20 mouse cellular contexts compared by ENCODE assay signal in the genomic region with DNA sequence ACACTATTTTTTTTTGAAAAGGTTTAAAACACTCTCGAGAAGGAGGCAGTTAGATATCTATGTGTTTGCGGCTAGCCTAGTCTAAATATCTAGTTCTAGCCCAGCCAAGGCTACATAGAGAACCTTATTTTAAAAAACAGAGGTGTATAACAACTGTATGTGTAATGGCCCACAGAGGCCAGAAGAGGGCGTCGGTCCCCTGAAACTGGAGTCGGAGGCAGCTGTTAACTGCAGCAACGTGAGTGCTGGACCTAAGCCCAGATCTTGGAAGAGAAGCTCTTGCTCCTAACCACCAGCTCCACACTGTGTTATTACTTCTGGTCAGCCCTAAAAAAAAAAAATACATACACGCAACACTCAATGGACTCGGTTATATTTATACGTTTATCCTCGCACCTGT. TPM values are rescaled to one million over a fixed set of nuclear protein-coding genes. Genes with fewer than 3 reads are reported as not detected.
DNase-seq lines count a peak whose midpoint lies in the region; ATAC-seq and TF ChIP-seq lines count a peak whose summit lies in the region.
"Had no signal": no experiment of that assay in that cellular context is flagged by ENCODE, and none has a peak within 500 bp of the region (broad histone marks: within the 10 kb centered on the region; RNA-seq: fewer than 3 reads in every experiment).

No protein-coding gene starts in this region.

- no peak overlapping the region for H3K27ac ChIP-seq in forebrain, postnatal 0 days (ENCODE audit: low read depth, low read length)
- H3K27ac ChIP-seq in forebrain, embryonic 13.5 days, result no peak overlapping the region
- H3K27ac ChIP-seq in liver, postnatal 0 days (ENCODE audit: low read depth), result no peak overlapping the region
- H3K27ac ChIP-seq in liver, embryonic 11.5 days (ENCODE audit: low read depth, low read length), result no peak overlapping the region
- H3K27ac ChIP-seq: forebrain, embryonic 10.5 days; lung, embryonic 15.5 days; midbrain, embryonic 12.5 days; neural tube, embryonic 13.5 days had no signal

- peaks cover 10% of the 10 kb centered on the region for H3K4me1 ChIP-seq in forebrain, postnatal 0 days (ENCODE audit: insufficient read depth)
- peaks cover 32% of the 10 kb centered on the region for H3K4me1 ChIP-seq in forebrain, embryonic 13.5 days
- H3K4me1 ChIP-seq in liver, postnatal 0 days (ENCODE audit: insufficient read depth), result peaks cover 11% of the 10 kb centered on the region
- H3K4me1 ChIP-seq in liver, embryonic 11.5 days (replicated peaks; ENCODE audit: control insufficient read depth, insufficient read depth, low read length), result peaks cover 8% of the 10 kb centered on the region; the same call in 1 of the 2 replicates
- H3K4me1 ChIP-seq in G1E (ENCODE audit: insufficient read depth, low read depth, low read length), result peaks cover 6% of the 10 kb centered on the region

- 65% methylated on average over 10 of the region's 10 CpGs for WGBS in forebrain, postnatal 0 days
- WGBS in forebrain, embryonic 13.5 days, result 57% methylated on average over 10 of the region's 10 CpGs
- WGBS in liver, postnatal 0 days (ENCODE audit: insufficient replicate concordance), result 56% methylated on average over 10 of the region's 10 CpGs
- 56% methylated on average over 10 of the region's 10 CpGs for WGBS in liver, embryonic 11.5 days

- no peak overlapping the region for H3K9ac ChIP-seq in forebrain, postnatal 0 days
- H3K9ac ChIP-seq in forebrain, embryonic 13.5 days, result no peak overlapping the region
- no peak overlapping the region for H3K9ac ChIP-seq in liver, postnatal 0 days (replicated peaks)
- no peak overlapping the region for H3K9ac ChIP-seq in liver, embryonic 11.5 days (ENCODE audit: low read depth, low read length)
- H3K9ac ChIP-seq: lung, embryonic 15.5 days; midbrain, embryonic 12.5 days had no signal

- no peak for ATAC-seq in forebrain, postnatal 0 days
- no peak for ATAC-seq in forebrain, embryonic 13.5 days
- ATAC-seq in liver, postnatal 0 days, result no peak
- ATAC-seq in liver, embryonic 11.5 days (replicated peaks; ENCODE audit: low FRiP score), result no peak
- no peak for ATAC-seq in G1E (ENCODE audit: extremely low read depth, insufficient number of reproducible peaks, low FRiP score, poor library complexity, severe bottlenecking)
- no peak for ATAC-seq in erythroid progenitor cell, adult 5-6 weeks (replicated peaks; ENCODE audit: low FRiP score, poor library complexity, severe bottlenecking)

- no peak for DNase-seq in forebrain, postnatal 0 days
- no peak for DNase-seq in liver, postnatal 0 days
- DNase-seq in liver, embryonic 11.5 days (ENCODE audit: low spot score), result no peak
- no peak for DNase-seq in G1E (ENCODE audit: low spot score)
- DNase-seq in naive thymus-derived CD4-positive, alpha-beta T cell, adult 2 months (ENCODE audit: low read depth), result peak; percentile 21
- DNase-seq in c-Kit-positive CD71-positive TER-119-positive erythroid progenitor cells, embryonic 14.5 days (ENCODE audit: low spot score), result no peak
- DNase-seq: cerebellum, adult 2 months; kidney, postnatal 14 days; right cerebral cortex, postnatal 14 days; thymus, postnatal 36 days had no signal

- no peaks in the 10 kb centered on the region for H3K36me3 ChIP-seq in forebrain, postnatal 0 days (ENCODE audit: insufficient read depth)
- H3K36me3 ChIP-seq in forebrain, embryonic 13.5 days (ENCODE audit: poor library complexity, severe bottlenecking), result no peaks in the 10 kb centered on the region
- no peaks in the 10 kb centered on the region for H3K36me3 ChIP-seq in liver, postnatal 0 days (replicated peaks; ENCODE audit: insufficient read depth, low read length)
- H3K36me3 ChIP-seq in liver, embryonic 11.5 days (ENCODE audit: control insufficient read depth, insufficient read depth, low read length), result no peaks in the 10 kb centered on the region
- H3K36me3 ChIP-seq in G1E (replicated peaks), result no peaks in the 10 kb centered on the region
- H3K36me3 ChIP-seq: forebrain, embryonic 10.5 days; lung, embryonic 15.5 days; midbrain, embryonic 12.5 days; neural tube, embryonic 13.5 days had no signal

- H3K9me3 ChIP-seq in forebrain, postnatal 0 days (ENCODE audit: low read length), result no peaks in the 10 kb centered on the region
- H3K9me3 ChIP-seq in forebrain, embryonic 13.5 days (replicated peaks), result no peaks in the 10 kb centered on the region
- H3K9me3 ChIP-seq in liver, postnatal 0 days (ENCODE audit: low read length), result no peaks in the 10 kb centered on the region
- H3K9me3 ChIP-seq in liver, embryonic 11.5 days (ENCODE audit: control insufficient read depth, low read length), result no peaks in the 10 kb centered on the region
- H3K9me3 ChIP-seq in G1E (replicated peaks), result no peaks in the 10 kb centered on the region
- H3K9me3 ChIP-seq: forebrain, embryonic 10.5 days; lung, embryonic 15.5 days; midbrain, embryonic 12.5 days; neural tube, embryonic 13.5 days had no signal

- no peak overlapping the region for H3K4me3 ChIP-seq in forebrain, postnatal 0 days (ENCODE audit: low read depth, low read length)
- H3K4me3 ChIP-seq in forebrain, embryonic 13.5 days, result no peak overlapping the region
- no peak overlapping the region for H3K4me3 ChIP-seq in liver, postnatal 0 days (ENCODE audit: low read depth, low read length)
- no peak overlapping the region for H3K4me3 ChIP-seq in liver, embryonic 11.5 days (ENCODE audit: low read depth, low read length)
- H3K4me3 ChIP-seq in G1E (ENCODE audit: low read depth, low read length), result no peak overlapping the region

- TF ChIP-seq CTCF in forebrain, postnatal 0 days (IDR thresholded peaks at IDR 0.05; ENCODE audit: low read depth), result peak; percentile 35
- peak; percentile 21; the same call in 1 of the 2 replicates for TF ChIP-seq CTCF in liver, postnatal 0 days (IDR thresholded peaks at IDR 0.05; ENCODE audit: low read depth)
- 0 out of 2 replicates have a peak, but pooled peaks have one; percentile 5 for TF ChIP-seq CTCF in G1E (IDR thresholded peaks at IDR 0.05; ENCODE audit: low read depth, low read length)

- peaks cover 37% of the 10 kb centered on the region for H3K27me3 ChIP-seq in forebrain, postnatal 0 days (ENCODE audit: insufficient read depth, low read length)
- H3K27me3 ChIP-seq in forebrain, embryonic 13.5 days, result peaks cover 84% of the 10 kb centered on the region
- H3K27me3 ChIP-seq in liver, postnatal 0 days (ENCODE audit: insufficient read depth, low read length), result peaks cover 70% of the 10 kb centered on the region
- peaks cover 73% of the 10 kb centered on the region for H3K27me3 ChIP-seq in liver, embryonic 11.5 days (replicated peaks; ENCODE audit: control insufficient read depth, insufficient read depth, low read length)
- peaks cover 47% of the 10 kb centered on the region for H3K27me3 ChIP-seq in G1E (ENCODE audit: insufficient read depth, low read length)

- H3K4me2 ChIP-seq in forebrain, postnatal 0 days (ENCODE audit: low read depth), result no peak overlapping the region
- H3K4me2 ChIP-seq in forebrain, embryonic 13.5 days, result no peak overlapping the region
- H3K4me2 ChIP-seq in liver, postnatal 0 days (ENCODE audit: low read depth, low read length), result no peak overlapping the region
- no peak overlapping the region for H3K4me2 ChIP-seq in liver, embryonic 11.5 days

- no peak for TF ChIP-seq EP300 in liver, postnatal 0 days (IDR thresholded peaks at IDR 0.05; ENCODE audit: low read depth)

RNA-seq across cellular contexts. Expression of a gene that starts 17.7 kb away (rescaled TPM):
- 0.15 and 0.19 TPM in 2 replicates for total RNA-seq in forebrain, postnatal 0 days (2014; rRNA removed)
- polyA plus RNA-seq in forebrain, postnatal 0 days (2015; fragmentation: Nextera tagmentation; extraction: Ambion mirVana), result 0.21 and 0.23 TPM in 2 replicates
- polyA plus RNA-seq in forebrain, embryonic 13.5 days (2015; fragmentation: Nextera tagmentation; extraction: Ambion mirVana), result 0.29 and 0.63 TPM in 2 replicates
- polyA plus RNA-seq in liver, postnatal 0 days (2015; fragmentation: Nextera tagmentation; extraction: Ambion mirVana), result 0.09 and 0.18 TPM in 2 replicates
- 0.10 and 0.22 TPM in 2 replicates for polyA plus RNA-seq in liver, embryonic 11.5 days (2014; fragmentation: Nextera tagmentation; extraction: Ambion mirVana)
- total RNA-seq in G1E (2014; fragmentation: Nextera tagmentation) (not detected in 2 replicates), G1E (2017) (0.05 and 0.06 TPM in 2 replicates)
- polyA plus RNA-seq in G1E (2012), result not detected in 2 replicates
- not detected in 2 replicates for total RNA-seq in erythroid progenitor cell, adult 5-6 weeks (2015; ENCODE audit: low replicate concordance)
- total RNA-seq in erythroid progenitor cell, adult 5-6 weeks (2017; ENCODE audit: low replicate concordance), result not detected in 2 replicates
- polyA plus RNA-seq: heart, embryonic 14.5 days had no signal

RNA-seq across cellular contexts. Expression of a gene that starts 37.3 kb away (rescaled TPM):
- total RNA-seq in forebrain, postnatal 0 days (2014; rRNA removed), result 6.1 and 7.2 TPM in 2 replicates
- 3.8 and 4.6 TPM in 2 replicates for polyA plus RNA-seq in forebrain, postnatal 0 days (2015; fragmentation: Nextera tagmentation; extraction: Ambion mirVana)
- polyA plus RNA-seq in forebrain, embryonic 13.5 days (2015; fragmentation: Nextera tagmentation; extraction: Ambion mirVana), result 0.73 and 0.92 TPM in 2 replicates
- polyA plus RNA-seq in liver, postnatal 0 days (2015; fragmentation: Nextera tagmentation; extraction: Ambion mirVana), result 0.07 and 0.12 TPM in 2 replicates
- polyA plus RNA-seq in liver, embryonic 11.5 days (2014; fragmentation: Nextera tagmentation; extraction: Ambion mirVana), result 1.5 and 2.4 TPM in 2 replicates
- not detected in 2 replicates for total RNA-seq in G1E (2014; fragmentation: Nextera tagmentation)
- 0.17 TPM in 1 of 2 replicates, not detected in the other for total RNA-seq in G1E (2017)
- polyA plus RNA-seq in G1E (2012), result not detected in 2 replicates
- not detected in 2 replicates for total RNA-seq in erythroid progenitor cell, adult 5-6 weeks (2015; ENCODE audit: low replicate concordance)
- not detected in 2 replicates for total RNA-seq in erythroid progenitor cell, adult 5-6 weeks (2017; ENCODE audit: low replicate concordance)

RNA-seq across cellular contexts. Expression of a gene that starts 45.7 kb away (rescaled TPM):
- total RNA-seq in forebrain, postnatal 0 days (2014; rRNA removed), result 24.2 and 27.2 TPM in 2 replicates
- polyA plus RNA-seq in forebrain, postnatal 0 days (2015; fragmentation: Nextera tagmentation; extraction: Ambion mirVana), result 9.7 and 10.0 TPM in 2 replicates
- polyA plus RNA-seq in forebrain, embryonic 13.5 days (2015; fragmentation: Nextera tagmentation; extraction: Ambion mirVana), result 0.76 and 1.3 TPM in 2 replicates
- not detected in 2 replicates for polyA plus RNA-seq in liver, postnatal 0 days (2015; fragmentation: Nextera tagmentation; extraction: Ambion mirVana)
- 0.35 and 0.36 TPM in 2 replicates for polyA plus RNA-seq in liver, embryonic 11.5 days (2014; fragmentation: Nextera tagmentation; extraction: Ambion mirVana)
- not detected in 2 replicates for total RNA-seq in G1E (2014; fragmentation: Nextera tagmentation)
- total RNA-seq in G1E (2017), result 0.06 TPM in 1 of 2 replicates, not detected in the other
- not detected in 2 replicates for polyA plus RNA-seq in G1E (2012)
- total RNA-seq in erythroid progenitor cell, adult 5-6 weeks (2015; ENCODE audit: low replicate concordance), result not detected in 2 replicates
- total RNA-seq in erythroid progenitor cell, adult 5-6 weeks (2017; ENCODE audit: low replicate concordance), result not detected in 2 replicates
- total RNA-seq: gastrocnemius, adult 8-10 months had no signal
- polyA plus RNA-seq: limb, embryonic 11.5 days; lung, embryonic 15.5 days had no signal

RNA-seq across cellular contexts. Expression of a gene that starts 60.0 kb away (rescaled TPM):
- total RNA-seq in forebrain, postnatal 0 days (2014; rRNA removed), result 0.23 TPM in 1 of 2 replicates, not detected in the other
- polyA plus RNA-seq in forebrain, postnatal 0 days (2015; fragmentation: Nextera tagmentation; extraction: Ambion mirVana), result not detected in 2 replicates
- not detected in 2 replicates for polyA plus RNA-seq in forebrain, embryonic 13.5 days (2015; fragmentation: Nextera tagmentation; extraction: Ambion mirVana)
- 0.04 and 0.11 TPM in 2 replicates for polyA plus RNA-seq in liver, postnatal 0 days (2015; fragmentation: Nextera tagmentation; extraction: Ambion mirVana)
- not detected in 2 replicates for polyA plus RNA-seq in liver, embryonic 11.5 days (2014; fragmentation: Nextera tagmentation; extraction: Ambion mirVana)
- total RNA-seq in G1E (2014; fragmentation: Nextera tagmentation) (not detected in 2 replicates), G1E (2017) (not detected in 2 replicates)
- not detected in 2 replicates for polyA plus RNA-seq in G1E (2012)
- not detected in 2 replicates for total RNA-seq in erythroid progenitor cell, adult 5-6 weeks (2015; ENCODE audit: low replicate concordance)
- total RNA-seq in erythroid progenitor cell, adult 5-6 weeks (2017; ENCODE audit: low replicate concordance), result not detected in 2 replicates
- total RNA-seq: layer of hippocampus, postnatal 25 days had no signal
- polyA plus RNA-seq: forebrain, embryonic 10.5 days; limb, embryonic 11.5 days; midbrain, embryonic 12.5 days; neural tube, embryonic 13.5 days had no signal
